Mouse (Mus musculus): ENCODE results near the gene 1700025G04Rik.

DNA sequence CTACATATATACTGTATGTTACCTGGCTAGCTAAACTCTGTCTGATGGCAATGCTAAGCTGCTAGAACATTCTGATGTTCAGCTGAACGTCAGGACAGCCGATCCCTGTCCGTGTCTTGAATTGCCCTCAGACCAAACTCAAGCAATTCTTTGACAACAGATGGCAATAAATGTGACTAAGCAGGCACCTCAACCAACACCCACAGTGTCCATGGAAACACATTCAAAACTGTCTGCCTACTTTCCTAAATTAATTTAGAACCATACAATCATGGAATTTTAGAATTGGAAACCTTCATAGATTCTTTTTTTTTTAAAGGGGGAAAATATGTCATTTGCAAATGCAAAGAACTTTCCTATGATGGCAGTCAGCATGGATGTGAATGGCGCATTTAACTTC, 41.6 kb downstream of the 1700025G04Rik start:
- TF ChIP-seq CTCF (IDR thresholded peaks at IDR 0.05; ENCODE audit: low read depth) (no peak), EP300 (IDR thresholded peaks at IDR 0.05; ENCODE audit: low read depth) (no peak)

All from heart, postnatal 0 days (tissue).